Mouse (Mus musculus): ENCODE measurements around the gene Chml. TPM values are rescaled to one million over a fixed set of nuclear protein-coding genes. Genes with fewer than 3 reads are reported as not detected.
A peak's percentile ranks its signal among the peaks of the same experiment; 100 is the strongest.

The Chml gene
- polyA plus RNA-seq, 1 experiment: 4.1 TPM

DNA sequence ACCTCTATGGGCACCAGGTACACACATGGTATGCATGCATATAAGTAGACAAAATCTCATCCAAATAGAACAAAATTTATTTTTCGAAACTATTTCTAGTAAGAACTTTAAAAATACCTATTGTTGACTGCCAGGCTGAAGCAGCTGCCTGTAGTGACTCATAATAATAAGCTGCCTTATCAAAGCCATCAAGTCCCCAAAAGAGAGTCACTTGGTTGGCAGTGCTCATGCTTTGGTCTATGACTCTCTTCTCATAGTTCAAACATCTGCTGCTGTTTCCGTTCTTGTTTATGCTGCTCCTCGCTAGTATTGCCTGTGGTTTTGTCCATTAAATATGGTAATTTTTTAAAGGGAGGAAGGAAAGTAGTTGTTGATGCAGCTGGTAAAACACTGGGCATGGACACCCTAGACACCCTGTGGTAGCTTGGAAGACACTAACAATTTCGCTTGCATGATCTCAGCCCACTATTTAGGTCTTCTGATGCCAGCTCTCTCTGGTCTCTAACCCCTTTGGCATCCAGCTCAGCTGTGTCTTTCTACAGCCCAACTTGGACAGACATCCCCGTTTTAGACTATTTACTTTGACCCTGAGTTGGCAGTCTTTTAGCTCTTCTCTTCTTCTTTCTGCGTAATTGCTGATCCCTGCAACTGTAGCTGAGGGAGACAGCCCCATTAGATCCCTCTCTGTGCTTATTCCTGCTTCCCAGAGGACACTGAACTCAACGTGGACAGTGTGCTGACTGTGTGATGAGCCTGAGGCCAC is 19.0 kb downstream of the Chml start:
- no peaks in the 10 kb centered on the region for H3K27me3 ChIP-seq (ENCODE audit: control insufficient read depth, insufficient read depth, low read length)
- TF ChIP-seq POLR2A (IDR thresholded peaks at IDR 0.05; ENCODE audit: borderline replicate concordance, insufficient read depth, low read length) (no peak), CTCF (IDR thresholded peaks at IDR 0.05; ENCODE audit: borderline replicate concordance, insufficient read depth, low read depth, low read length) (no peak)
- no peaks in the 10 kb centered on the region for H3K4me1 ChIP-seq (ENCODE audit: control insufficient read depth, insufficient read depth, low read length)
- no peak overlapping the region for H3K4me3 ChIP-seq (replicated peaks; ENCODE audit: insufficient read depth, low read depth, low read length)
- WGBS: 37% methylated on average over 7 of the region's 7 CpGs
- no peak for DNase-seq
- no peak overlapping the region for H3K27ac ChIP-seq (ENCODE audit: insufficient read depth, low read length)

DNA sequence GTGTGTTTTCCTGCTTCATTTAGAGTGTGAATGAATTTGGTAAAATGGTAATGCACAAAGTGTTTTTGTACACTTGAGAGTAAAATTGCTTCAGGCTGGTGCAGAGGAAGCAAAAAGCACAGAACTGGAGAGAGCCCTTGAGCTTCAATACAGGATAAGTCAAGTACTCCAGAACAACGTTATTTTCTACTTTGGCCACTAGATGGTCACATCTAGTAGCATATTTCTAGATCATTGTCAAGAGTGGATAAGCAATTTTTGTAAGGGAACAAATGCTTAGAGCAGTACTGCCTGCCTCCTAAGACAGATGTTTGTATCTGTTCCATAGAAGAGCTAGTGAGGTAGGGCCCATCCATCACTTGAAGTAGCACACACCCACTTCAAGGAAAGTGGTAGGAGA is 21.1 kb downstream of the Chml start:
- no peaks in the 10 kb centered on the region for H3K27me3 ChIP-seq (ENCODE audit: control insufficient read depth, insufficient read depth, low read length)
- DNase-seq: no peak
- TF ChIP-seq POLR2A (IDR thresholded peaks at IDR 0.05; ENCODE audit: borderline replicate concordance, insufficient read depth, low read length): no peak
- H3K4me3 ChIP-seq (replicated peaks; ENCODE audit: insufficient read depth, low read depth, low read length): no peak overlapping the region
- 27% methylated on average over 1 of the region's 1 CpGs for WGBS
- H3K4me1 ChIP-seq (ENCODE audit: control insufficient read depth, insufficient read depth, low read length): no peaks in the 10 kb centered on the region
- H3K27ac ChIP-seq (ENCODE audit: insufficient read depth, low read length): no peak overlapping the region

DNA sequence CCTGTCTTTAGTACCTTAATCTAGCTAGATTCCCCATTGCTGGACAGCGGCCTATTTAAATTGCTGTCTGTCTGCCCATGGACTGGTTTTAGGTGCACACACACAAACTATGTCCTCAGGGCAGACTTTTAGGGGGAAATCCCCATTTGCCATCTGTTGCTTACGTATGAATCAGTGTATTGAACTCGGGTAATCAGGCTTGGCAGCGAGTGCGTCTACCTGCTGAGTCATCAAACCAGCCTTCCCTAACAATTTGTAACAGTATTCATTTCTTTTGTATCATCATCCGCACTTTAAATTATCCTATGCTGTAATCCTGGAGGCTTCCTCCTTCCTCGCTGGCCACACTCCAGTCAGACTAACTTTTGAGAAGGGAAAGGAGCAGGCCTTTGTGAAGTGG is 22.7 kb downstream of the Chml start:
- TF ChIP-seq CTCF (IDR thresholded peaks at IDR 0.05; ENCODE audit: borderline replicate concordance, insufficient read depth, low read depth, low read length) (no peak), POLR2A (IDR thresholded peaks at IDR 0.05; ENCODE audit: borderline replicate concordance, insufficient read depth, low read length) (no peak)
- no peaks in the 10 kb centered on the region for H3K27me3 ChIP-seq (ENCODE audit: control insufficient read depth, insufficient read depth, low read length)
- no peak overlapping the region for H3K27ac ChIP-seq (ENCODE audit: insufficient read depth, low read length)
- DNase-seq: no peak
- no peaks in the 10 kb centered on the region for H3K4me1 ChIP-seq (ENCODE audit: control insufficient read depth, insufficient read depth, low read length)
- 20% methylated on average over 7 of the region's 7 CpGs for WGBS
- H3K4me3 ChIP-seq (replicated peaks; ENCODE audit: insufficient read depth, low read depth, low read length): no peak overlapping the region

DNA sequence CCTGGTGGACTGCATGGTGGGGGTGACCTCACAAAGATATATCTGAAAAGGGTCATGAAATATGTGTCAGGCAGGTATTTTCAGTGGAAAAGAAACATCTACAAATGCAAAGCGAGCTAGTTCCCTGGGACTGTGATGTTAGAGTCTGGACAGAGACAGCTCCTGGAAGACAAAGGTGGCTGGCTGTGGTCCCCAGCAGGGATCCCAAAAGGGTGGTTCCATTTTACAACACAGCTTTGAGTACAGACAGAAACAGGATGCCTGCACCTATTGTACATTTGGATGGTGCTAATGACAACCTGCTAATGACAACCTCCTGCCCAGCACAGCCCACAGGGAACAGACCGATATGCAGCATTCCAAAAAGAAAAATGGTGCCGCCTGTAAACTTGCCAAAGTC is 23.2 kb downstream of the Chml start:
- no peak for DNase-seq
- no peaks in the 10 kb centered on the region for H3K4me1 ChIP-seq (ENCODE audit: control insufficient read depth, insufficient read depth, low read length)
- H3K27me3 ChIP-seq (ENCODE audit: control insufficient read depth, insufficient read depth, low read length): no peaks in the 10 kb centered on the region
- no peak overlapping the region for H3K4me3 ChIP-seq (replicated peaks; ENCODE audit: insufficient read depth, low read depth, low read length)
- WGBS: 74% methylated on average over 3 of the region's 3 CpGs
- no peak overlapping the region for H3K27ac ChIP-seq (ENCODE audit: insufficient read depth, low read length)
- TF ChIP-seq POLR2A (IDR thresholded peaks at IDR 0.05; ENCODE audit: borderline replicate concordance, insufficient read depth, low read length) (no peak), CTCF (IDR thresholded peaks at IDR 0.05; ENCODE audit: borderline replicate concordance, insufficient read depth, low read depth, low read length) (no peak)

GRCm38 (mm10) chr1:175668666-175669405 is 23.9 kb downstream of the Chml start:
- DNase-seq: peak in 1 of 2 experiments; percentile 10
- WGBS: 69% methylated on average over 5 of the region's 5 CpGs

DNA sequence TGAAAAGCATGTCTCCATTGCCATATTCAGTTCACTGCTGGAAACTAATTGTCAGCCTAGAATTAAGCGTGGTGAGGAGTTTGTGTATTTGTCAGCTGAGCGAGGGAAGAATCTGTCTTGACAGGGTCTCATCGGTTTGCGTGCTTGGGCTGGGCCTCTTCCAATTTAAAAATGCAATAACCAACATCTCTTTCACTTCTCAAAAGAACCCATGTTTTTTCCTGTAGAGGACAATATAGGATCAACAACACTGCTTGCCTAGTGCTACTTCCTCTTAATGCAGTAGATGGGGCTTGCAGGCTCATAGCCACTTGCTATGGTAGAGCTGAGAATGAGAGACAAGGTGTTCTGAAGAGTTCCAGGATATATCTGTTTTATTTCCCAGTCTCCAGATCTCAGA is 32.8 kb downstream of the Chml start:
- H3K4me1 ChIP-seq (ENCODE audit: control insufficient read depth, insufficient read depth, low read length): no peaks in the 10 kb centered on the region
- 90% methylated on average over 4 of the region's 4 CpGs for WGBS
- DNase-seq: no peak
- no peaks in the 10 kb centered on the region for H3K27me3 ChIP-seq (ENCODE audit: control insufficient read depth, insufficient read depth, low read length)
- H3K4me3 ChIP-seq (replicated peaks; ENCODE audit: insufficient read depth, low read depth, low read length): no peak overlapping the region
- H3K27ac ChIP-seq (ENCODE audit: insufficient read depth, low read length): no peak overlapping the region
- TF ChIP-seq CTCF (IDR thresholded peaks at IDR 0.05; ENCODE audit: borderline replicate concordance, insufficient read depth, low read depth, low read length) (no peak), POLR2A (IDR thresholded peaks at IDR 0.05; ENCODE audit: borderline replicate concordance, insufficient read depth, low read length) (no peak)

More at GRCm38 (mm10) chr1:175668666-175669405, 23.9 kb downstream of the Chml start:
- H3K4me1 ChIP-seq (ENCODE audit: control insufficient read depth, insufficient read depth, low read length): no peaks in the 10 kb centered on the region
- TF ChIP-seq POLR2A (IDR thresholded peaks at IDR 0.05; ENCODE audit: borderline replicate concordance, insufficient read depth, low read length): no peak
- peak; percentile 48; the same call in 1 of the 2 replicates for TF ChIP-seq CTCF (IDR thresholded peaks at IDR 0.05; ENCODE audit: borderline replicate concordance, insufficient read depth, low read depth, low read length)
- no peaks in the 10 kb centered on the region for H3K27me3 ChIP-seq (ENCODE audit: control insufficient read depth, insufficient read depth, low read length)
- H3K27ac ChIP-seq (ENCODE audit: insufficient read depth, low read length): no peak overlapping the region
- no peak overlapping the region for H3K4me3 ChIP-seq (replicated peaks; ENCODE audit: insufficient read depth, low read depth, low read length)

DNA sequence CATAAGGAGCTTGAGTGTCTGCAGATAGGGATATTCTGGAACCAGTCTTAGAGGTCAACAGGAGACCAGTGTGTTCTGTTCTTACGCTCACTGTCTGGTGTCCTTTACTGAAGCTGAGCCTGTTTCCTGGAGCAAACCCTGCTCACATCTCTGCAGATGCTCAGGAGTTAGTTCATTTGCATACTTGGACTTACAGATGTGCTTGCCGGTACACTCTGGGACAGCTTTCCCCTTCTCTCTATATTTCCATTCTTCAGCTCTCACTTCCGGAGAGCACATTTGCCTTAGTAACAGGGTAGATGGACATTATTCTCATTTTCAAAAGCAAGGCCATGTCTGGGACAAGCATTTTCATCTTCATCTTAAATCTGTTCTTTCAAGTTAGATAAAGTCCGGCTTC is 44.1 kb downstream of the Chml start:
- no peak for TF ChIP-seq CTCF (IDR thresholded peaks at IDR 0.05; ENCODE audit: borderline replicate concordance, insufficient read depth, low read depth, low read length)
- TF ChIP-seq POLR2A (IDR thresholded peaks at IDR 0.05; ENCODE audit: borderline replicate concordance, insufficient read depth, low read length): no peak
- Histone ChIP-seq H3K27me3 (ENCODE audit: control insufficient read depth, insufficient read depth, low read length) (no peaks in the 10 kb centered on the region), H3K4me3 (replicated peaks; ENCODE audit: insufficient read depth, low read depth, low read length) (no peak overlapping the region), H3K4me1 (ENCODE audit: control insufficient read depth, insufficient read depth, low read length) (no peaks in the 10 kb centered on the region), H3K27ac (ENCODE audit: insufficient read depth, low read length) (no peak overlapping the region)
- 94% methylated on average over 4 of the region's 4 CpGs for WGBS
- no peak for DNase-seq

- Histone ChIP-seq H3K27ac (ENCODE audit: insufficient read depth, low read length) (no peak overlapping the region), H3K4me3 (replicated peaks; ENCODE audit: insufficient read depth, low read depth, low read length) (no peak overlapping the region), H3K27me3 (ENCODE audit: control insufficient read depth, insufficient read depth, low read length) (no peaks in the 10 kb centered on the region), H3K4me1 (ENCODE audit: control insufficient read depth, insufficient read depth, low read length) (no peaks in the 10 kb centered on the region)
- 79% methylated on average over 9 of the region's 9 CpGs for WGBS
- no peak for TF ChIP-seq POLR2A (IDR thresholded peaks at IDR 0.05; ENCODE audit: borderline replicate concordance, insufficient read depth, low read length)
- TF ChIP-seq CTCF (IDR thresholded peaks at IDR 0.05; ENCODE audit: borderline replicate concordance, insufficient read depth, low read depth, low read length): no peak
- no peak for DNase-seq
Measured at GRCm38 (mm10) chr1:175646952-175647351, 45.7 kb downstream of the Chml start.

Measured in cerebellum, adult 2 months (tissue).